Mouse (Mus musculus): Measurements from ENCODE around the gene Cabcoco1.

The Cabcoco1 gene

DNA sequence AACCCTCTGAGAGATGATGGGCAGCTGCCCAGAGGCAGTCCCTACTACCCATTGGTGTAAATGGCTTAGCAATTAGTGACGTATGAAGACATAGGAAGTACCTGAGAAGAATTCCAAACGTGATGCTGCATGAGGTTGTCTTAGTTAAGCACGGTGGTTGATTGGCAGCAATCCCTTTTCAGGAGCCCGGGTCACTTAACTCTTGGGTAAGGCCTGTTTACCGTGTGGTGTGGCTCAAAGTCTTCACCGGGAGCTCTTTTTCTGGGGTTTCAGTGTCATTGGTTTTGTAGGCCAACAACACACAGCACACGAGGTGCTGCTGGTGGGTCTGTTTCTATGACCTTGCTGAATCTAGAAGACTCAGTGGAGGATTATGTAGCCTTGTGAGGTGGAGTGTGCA lies 105.9 kb downstream of the Cabcoco1 start:
- no peak for DNase-seq (ENCODE audit: low read depth, low spot score)

DNA sequence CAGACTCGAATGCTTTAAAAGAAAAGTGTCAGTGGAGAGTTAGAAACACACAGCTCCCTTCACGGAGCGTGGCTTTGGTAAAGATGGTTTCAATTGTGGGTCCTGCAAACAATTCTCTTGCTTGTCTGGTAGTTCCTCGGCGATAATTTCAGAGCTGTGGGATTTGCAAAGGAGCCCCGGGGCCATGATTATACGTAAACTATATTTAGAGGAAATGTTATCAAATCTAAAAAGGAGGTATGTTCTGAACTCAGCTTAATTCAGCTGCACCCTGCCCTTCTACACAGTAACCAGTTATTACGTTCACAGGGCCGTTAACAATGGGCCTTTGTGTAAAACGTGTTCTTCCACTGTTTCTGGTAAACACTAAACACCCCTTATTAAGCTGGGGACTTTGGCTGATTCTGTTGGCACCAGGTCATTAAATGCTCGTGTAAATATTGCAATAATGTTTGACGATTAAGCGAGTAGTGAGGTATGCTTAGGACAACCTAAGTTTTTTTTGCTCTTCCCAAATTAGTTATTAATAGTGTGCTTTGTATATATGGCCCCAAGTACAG lies 106.6 kb downstream of the Cabcoco1 start:
- no peak for DNase-seq (ENCODE audit: low read depth, low spot score)

DNA sequence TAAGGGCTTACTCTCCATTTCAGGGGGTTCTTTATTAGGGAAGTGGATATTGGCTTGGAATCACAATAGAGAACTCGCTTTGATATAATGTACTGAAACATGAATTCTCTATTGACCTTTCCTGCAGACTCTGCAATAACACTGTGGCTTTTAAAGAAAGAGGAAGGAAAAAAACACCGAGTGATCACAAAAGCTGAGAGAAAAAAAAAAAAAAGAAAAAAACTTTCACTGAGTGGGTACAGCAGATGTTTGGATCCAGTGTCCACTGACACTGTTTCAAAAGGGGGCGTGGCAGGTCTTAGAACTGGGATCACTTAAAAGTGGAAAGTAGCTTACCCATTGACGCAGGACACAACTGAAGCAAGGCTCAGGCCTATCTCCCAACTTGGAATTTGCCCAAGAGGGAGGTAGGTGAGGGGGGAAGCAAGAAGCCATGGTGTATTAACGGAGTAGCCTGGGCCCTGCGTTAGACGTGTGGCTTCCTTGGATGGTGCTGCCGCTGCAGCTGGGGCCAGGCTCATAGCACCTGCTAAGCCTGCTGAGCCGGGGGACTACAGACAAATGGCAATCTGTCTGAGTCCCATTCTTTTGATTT lies 107.6 kb downstream of the Cabcoco1 start:
- DNase-seq (ENCODE audit: low read depth, low spot score), result no peak

DNA sequence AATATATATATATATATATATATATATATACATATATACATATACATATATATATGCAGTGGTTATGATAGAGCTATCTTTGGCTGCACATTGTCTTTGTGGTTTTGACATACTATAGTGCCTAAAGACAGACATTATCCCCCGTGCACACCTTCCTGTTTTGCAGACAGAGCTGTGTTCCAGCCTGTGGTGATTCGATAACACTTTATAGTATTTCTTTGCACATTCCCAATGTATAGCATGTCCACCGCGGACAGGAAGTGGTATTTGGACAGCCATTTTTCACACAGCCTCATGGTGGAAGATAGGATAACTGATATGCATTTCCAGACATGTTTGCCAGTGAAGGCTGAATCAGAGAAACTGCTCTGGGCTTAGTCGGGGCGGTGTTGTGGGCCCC lies 110.3 kb downstream of the Cabcoco1 start:
- DNase-seq (ENCODE audit: low read depth, low spot score), result no peak

DNA sequence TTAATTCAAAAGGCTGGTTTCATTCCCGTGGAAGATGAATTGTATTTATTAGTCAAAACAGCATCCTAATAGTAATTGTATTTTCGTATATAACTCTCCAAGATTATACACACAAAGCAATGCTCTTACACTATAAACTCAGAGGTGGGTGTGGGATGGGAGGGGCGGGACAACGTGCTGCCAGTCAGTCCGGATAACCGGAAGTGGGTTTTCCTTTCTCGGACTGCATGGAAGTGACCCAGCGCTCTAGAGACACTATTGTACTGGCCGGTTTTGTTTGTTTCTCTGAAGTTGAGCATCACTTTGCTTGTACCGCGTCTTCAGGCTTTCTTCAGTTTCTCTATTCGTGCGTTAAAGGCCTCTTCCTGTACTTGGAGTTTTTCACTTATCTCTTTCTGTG lies 110.8 kb downstream of the Cabcoco1 start:
- no peak for DNase-seq (ENCODE audit: low read depth, low spot score)

DNA sequence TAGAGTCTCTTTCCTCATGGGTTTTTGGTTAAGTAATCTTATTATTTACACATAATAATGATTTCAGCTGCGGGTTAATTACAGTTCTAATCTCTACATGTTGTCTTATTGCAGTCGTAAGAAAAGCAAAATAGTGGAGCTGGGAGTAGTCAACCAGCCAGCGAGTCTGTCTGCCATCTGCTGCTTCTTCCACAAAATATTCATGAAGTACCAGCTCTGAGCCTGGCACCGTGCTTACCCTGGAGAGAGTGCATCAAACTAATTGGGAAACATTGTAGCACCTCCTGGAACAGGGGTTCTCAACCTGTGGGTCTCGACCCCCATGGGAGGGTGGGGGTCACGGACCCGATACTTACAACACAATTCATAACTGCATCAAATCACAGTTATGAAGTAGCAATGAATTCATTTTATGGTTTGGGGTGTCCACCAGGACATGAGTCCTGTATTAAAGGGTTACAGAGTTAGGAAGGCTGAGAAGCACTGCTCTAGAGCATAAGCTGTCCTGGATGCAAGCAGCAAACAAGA lies 121.2 kb downstream of the Cabcoco1 start:
- no peak for DNase-seq (ENCODE audit: low read depth, low spot score)

DNA sequence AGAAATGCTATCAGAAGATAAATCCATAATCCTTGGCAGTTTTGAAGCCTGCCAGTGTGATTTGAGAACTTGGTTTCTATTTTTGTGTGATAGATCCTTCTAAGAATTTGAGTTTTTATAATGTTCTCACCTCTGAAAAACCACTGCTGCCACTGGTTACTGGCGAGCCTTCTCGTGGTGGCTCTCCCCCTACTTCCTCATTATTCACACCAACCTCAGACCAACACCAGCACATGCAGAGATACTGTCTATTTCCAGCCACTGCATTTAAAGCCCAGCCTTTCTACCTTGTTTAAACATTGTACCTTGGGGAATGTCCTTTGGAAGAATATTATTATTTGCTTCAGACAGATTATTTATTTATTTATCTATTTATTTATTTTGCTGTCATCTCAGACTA lies 121.8 kb downstream of the Cabcoco1 start:
- DNase-seq (ENCODE audit: low read depth, low spot score), result no peak

DNA sequence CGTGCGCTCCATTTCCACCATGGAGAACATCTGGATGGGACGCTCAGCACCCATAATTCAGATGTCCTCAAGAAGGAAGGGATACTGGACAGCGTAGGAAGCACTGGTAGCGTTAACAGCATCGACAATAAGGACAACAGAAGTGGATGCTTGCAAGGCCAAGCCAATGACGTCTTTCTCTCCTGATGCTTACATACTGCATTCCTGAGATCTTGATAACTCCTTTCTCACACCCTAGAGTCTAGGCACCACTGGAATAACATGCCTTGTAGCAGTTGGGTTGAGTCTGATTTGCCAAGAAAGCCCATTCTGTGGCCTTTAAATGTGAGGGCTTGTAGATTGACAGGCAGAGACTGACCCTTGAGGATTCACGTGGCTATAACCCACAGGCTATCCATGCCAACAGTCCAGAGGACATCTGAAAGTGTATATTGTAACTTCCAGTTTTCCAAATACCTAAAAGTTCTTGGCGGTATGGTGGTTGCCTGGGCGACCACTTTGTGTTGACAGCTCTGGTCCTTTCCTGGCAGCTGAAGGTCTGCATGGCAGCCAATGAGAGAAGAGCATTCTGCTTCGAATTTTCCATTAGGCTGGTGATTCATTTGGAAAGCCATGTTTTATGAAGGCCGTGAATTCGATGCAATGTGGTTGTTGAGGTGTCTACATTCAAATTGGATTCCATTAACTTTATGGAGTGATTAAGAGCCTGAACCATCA lies 124.5 kb downstream of the Cabcoco1 start:
- DNase-seq (ENCODE audit: low read depth, low spot score), result no peak

DNA sequence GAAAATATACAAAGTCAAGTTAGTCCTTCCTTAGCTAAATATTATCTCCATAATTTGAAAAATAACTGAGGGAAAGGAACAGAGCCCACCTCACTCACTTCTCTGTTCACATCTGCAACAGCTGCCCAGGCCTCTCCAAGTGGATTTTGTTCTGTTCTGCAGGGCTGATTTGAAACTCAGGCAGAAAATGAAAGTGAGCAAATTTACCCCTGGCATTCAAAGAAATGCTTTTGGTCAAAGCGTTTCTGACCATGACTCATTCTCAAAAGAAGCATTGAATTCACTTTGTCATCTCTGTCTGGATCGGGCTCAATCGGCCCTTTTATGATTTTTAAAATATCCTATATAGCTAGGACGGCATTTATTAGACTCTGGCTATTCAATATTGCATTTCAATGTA lies 135.8 kb downstream of the Cabcoco1 start:
- DNase-seq (ENCODE audit: low read depth, low spot score), result no peak

DNA sequence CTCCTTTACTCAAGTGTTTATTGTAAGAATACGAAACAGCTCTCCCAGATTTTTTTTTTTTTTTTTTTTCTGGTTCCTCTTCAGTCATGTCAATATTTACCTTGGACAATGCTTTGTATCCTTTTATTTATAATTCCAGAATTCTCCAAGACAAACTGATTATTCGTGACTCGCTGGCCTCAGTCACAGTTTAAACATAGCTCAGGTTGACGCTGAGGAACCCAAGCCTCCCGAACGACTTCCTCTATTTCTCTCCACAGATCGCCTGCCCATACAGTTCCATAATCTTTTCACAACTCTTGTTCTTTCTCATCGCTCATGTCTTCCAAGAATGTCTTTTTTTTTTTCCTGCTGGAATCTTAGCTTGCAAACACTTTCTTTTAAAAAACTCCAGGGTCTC lies 144.9 kb downstream of the Cabcoco1 start:
- no peak for DNase-seq (ENCODE audit: low read depth, low spot score)

DNA sequence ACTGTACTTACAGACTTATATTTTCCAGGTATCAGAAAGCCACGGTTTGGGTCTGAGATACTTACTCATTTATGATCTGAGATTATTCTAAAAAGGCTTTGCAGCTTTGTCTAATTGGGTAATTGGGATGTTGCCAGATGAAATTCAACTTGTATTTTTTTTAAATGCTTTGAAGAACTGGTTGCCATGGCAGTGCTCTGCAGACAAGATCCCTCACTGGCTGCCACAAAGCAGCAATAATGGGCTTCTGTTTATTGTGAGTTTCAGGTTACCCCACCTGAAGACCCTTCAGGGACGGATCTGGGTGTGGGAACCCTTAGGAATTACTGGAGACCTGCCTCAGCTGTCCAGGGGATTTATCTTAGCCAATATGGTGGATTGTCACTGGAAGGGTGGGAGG lies 145.6 kb downstream of the Cabcoco1 start:
- no peak for DNase-seq (ENCODE audit: low read depth, low spot score)

DNA sequence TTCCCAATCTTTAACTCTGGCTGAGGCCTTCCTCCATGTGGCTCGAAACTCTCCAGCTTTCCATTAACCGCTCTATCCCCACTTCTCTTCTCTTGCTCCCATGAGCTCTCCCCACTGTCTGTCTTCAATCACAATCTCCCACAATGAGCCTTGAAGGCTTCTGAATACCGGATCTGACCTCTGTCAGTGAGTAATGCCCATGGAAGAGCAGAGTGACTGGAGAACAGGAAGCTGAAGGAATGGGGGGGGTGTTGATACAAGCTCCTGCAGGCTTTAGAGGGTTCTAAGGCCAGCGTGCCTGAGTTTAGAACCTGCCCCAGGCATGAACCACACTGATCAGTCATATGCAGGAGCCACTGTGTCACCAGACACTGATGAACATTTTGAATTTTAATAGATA lies 150.1 kb downstream of the Cabcoco1 start:
- no peak for DNase-seq (ENCODE audit: low read depth, low spot score)

DNA sequence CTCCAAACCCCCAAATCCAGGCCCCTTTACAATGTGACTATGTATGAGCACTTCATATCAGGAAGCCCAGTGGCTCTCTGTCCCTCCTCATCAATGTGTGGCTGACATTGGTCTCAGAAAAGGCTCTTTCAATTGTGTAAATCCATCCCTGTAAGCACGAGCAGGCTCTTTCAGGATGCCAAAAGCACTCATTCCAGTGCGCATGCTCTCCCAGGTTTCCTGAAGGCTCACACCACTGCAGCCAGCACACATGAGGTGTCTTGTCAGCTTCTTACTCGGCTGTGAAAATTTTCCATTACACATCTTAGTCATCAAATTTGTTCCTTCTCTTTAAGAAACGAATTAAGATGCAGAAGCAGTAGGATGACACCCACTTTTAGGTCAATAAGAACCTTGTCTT lies 152.9 kb downstream of the Cabcoco1 start:
- DNase-seq (ENCODE audit: low read depth, low spot score), result no peak

DNA sequence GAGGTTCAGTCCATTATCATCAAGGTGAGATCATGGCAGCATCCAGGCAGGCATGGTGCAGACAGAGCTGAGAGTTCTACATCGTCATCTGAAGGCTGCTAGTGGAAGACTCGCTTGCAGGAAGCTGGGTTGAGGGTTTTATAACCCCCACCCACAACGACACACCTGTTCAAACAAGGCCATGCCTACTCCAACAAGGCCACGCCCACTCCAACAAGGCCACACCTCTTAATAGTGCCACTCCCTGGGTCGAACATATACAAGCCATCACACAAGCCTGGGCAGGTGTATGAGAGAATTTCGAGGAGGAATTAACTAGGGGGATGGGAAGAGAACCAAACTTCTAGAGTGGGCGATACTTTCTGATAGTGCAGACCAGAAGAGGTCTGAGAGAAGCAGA lies 153.6 kb downstream of the Cabcoco1 start:
- DNase-seq (ENCODE audit: low read depth, low spot score), result no peak
